Mouse (Mus musculus) bone marrow, adult 2 months (tissue): Measurements from ENCODE around the gene Yif1a. TPM values are rescaled to one million over a fixed set of nuclear protein-coding genes. Genes with fewer than 3 reads are reported as not detected.
A peak's percentile ranks its signal among the peaks of the same experiment; 100 is the strongest.

Experiments used
- H3K27ac ChIP-seq: fragments of 200-500 bp; 2 replicates; pipeline ENCODE4 v1.5.1; 2012; ENCODE audit warnings: low read depth, mild to moderate bottlenecking, control low read depth, inconsistent platforms, low read length; ENCODE audit not compliant: control insufficient read depth, poor library complexity, insufficient read depth
- H3K4me1 ChIP-seq: fragments of 200-500 bp; 2 replicates; pipeline ENCODE4 v1.6.1; 2011; ENCODE audit warnings: low read length; ENCODE audit not compliant: control insufficient read depth, insufficient read depth
- H3K4me3 ChIP-seq: fragments of 200-500 bp; replicated peaks from 2 replicates; pipeline ENCODE3; 2011; ENCODE audit warnings: mild to moderate bottlenecking, low read depth, low read length, control low read depth; ENCODE audit not compliant: control insufficient read depth
- CTCF ChIP-seq: fragments of 200-500 bp; IDR thresholded peaks from 2 replicates; pipeline ENCODE4 v1.5.1; 2011; ENCODE audit warnings: low read length, control low read depth; ENCODE audit not compliant: control insufficient read depth, insufficient read depth
- POLR2A ChIP-seq: fragments of 200-500 bp; IDR thresholded peaks from 2 replicates; pipeline ENCODE4 v1.6.1; 2011; ENCODE audit warnings: low read depth, mild to moderate bottlenecking, control low read depth, low read length, borderline replicate concordance; ENCODE audit not compliant: control insufficient read depth
- WGBS: fragments of 180-500 bp; shearing (Covaris S2); methylation state at CpG from one replicate; pipeline ENCODE4 v1.1.7; 2018; 5-methylcytosine and 5-hydroxymethylcytosine counted together
- polyA plus RNA-seq: library from polyadenylated mRNA; stranded (reverse); fragments of >200 nt; gene quantifications from 2 replicates; pipeline ENCODE4 v1.2.4, GENCODE M21; 2011; ENCODE audit warnings: low replicate concordance; ENCODE audit not compliant: missing spikeins, insufficient read depth, insufficient read length

The Yif1a gene
- polyA plus RNA-seq, 1 experiment, result 15.0 TPM

DNA sequence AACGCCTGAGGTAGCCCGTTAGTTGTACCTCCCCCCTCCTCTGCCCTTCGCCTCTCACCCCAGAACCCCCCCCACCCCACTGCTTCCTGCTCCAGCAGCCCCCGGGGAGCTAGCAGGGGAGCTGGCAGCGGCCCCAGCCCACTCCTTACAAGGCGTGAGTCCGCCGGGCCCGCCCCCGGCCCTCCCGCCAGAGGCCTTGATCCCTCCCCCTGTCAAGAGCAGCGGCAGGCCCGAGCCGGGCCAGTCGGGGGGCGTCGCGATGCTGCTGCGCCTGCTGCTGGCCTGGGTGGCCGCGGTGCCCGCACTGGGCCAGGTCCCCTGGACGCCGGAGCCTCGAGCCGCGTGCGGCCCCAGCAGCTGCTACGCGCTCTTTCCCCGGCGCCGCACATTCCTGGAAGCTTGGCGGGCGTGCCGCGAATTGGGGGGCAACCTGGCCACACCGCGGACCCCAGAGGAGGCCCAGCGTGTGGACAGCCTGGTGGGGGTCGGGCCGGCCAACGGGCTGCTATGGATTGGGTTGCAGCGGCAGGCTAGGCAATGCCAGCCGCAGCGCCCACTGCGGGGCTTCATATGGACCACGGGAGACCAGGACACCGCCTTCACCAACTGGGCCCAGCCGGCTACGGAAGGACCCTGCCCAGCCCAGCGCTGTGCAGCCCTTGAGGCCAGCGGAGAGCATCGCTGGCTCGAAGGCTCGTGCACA, 20.3 kb upstream of the Yif1a start, which contains the start of gene Cd248:
Gene Cd248, plus strand, starts transcription at position 212 of the 703 bp plus-strand sequence.
- Histone ChIP-seq H3K4me3 (no peak within 1 kb of the TSS), H3K4me1 (peaks cover 3% of the 10 kb centered on the region), H3K27ac (peak within 1 kb of the TSS; percentile 28; the same call in 1 of the 2 replicates)
- TF ChIP-seq POLR2A (no peak), CTCF (no peak)
- 6% methylated on average over 56 of the region's 56 CpGs for WGBS

DNA sequence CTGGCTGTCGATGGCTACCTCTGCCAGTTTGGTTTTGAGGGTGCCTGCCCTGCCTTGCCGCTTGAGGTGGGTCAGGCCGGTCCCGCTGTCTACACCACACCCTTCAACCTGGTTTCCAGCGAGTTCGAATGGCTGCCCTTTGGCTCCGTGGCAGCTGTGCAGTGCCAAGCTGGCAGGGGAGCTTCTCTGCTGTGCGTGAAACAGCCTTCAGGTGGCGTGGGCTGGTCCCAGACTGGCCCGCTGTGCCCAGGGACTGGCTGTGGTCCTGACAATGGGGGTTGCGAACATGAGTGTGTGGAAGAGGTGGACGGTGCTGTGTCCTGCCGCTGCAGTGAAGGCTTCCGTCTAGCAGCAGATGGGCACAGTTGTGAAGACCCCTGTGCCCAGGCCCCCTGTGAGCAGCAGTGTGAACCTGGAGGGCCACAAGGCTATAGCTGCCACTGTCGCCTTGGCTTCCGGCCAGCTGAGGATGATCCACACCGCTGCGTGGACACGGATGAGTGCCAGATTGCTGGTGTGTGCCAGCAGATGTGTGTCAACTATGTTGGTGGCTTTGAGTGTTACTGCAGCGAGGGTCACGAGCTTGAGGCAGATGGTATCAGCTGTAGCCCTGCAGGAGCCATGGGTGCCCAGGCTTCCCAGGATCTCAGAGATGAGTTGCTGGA, 19.6 kb upstream of the Yif1a start:
- TF ChIP-seq POLR2A (no peak), CTCF (no peak)
- peaks cover 3% of the 10 kb centered on the region for H3K4me1 ChIP-seq
- no peak overlapping the region for H3K4me3 ChIP-seq

DNA sequence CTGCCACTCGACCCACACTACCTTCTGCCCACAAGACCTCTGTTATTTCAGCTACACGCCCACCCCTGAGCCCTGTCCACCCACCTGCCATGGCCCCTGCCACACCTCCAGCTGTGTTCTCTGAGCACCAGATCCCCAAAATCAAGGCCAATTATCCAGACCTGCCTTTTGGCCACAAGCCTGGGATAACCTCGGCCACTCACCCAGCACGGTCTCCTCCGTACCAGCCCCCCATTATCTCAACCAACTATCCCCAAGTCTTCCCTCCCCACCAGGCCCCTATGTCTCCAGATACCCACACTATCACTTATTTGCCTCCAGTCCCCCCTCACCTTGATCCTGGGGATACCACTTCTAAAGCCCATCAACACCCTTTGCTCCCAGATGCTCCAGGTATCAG, 18.9 kb upstream of the Yif1a start:
- Histone ChIP-seq H3K4me3 (no peak overlapping the region), H3K27ac (no peak overlapping the region), H3K4me1 (peaks cover 3% of the 10 kb centered on the region)
- 83% methylated on average over 5 of the region's 5 CpGs for WGBS
- TF ChIP-seq POLR2A, result no peak
- TF ChIP-seq CTCF, result no peak

More for the DNA sequence above, 19.6 kb upstream of the Yif1a start:
- no peak overlapping the region for H3K27ac ChIP-seq
- 58% methylated on average over 21 of the region's 21 CpGs for WGBS

DNA sequence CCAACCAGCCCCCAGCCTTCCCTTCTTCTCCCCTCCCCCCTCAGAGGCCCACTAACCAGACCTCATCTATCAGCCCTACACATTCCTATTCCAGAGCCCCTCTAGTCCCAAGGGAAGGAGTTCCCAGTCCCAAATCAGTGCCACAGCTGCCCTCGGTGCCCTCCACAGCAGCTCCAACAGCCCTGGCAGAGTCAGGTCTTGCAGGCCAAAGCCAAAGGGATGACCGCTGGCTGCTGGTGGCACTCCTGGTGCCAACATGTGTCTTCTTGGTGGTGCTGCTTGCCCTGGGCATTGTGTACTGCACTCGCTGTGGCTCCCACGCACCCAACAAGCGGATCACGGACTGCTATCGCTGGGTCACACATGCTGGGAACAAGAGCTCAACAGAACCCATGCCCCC, 18.4 kb upstream of the Yif1a start:
- Histone ChIP-seq H3K4me3 (no peak overlapping the region), H3K4me1 (peaks cover 3% of the 10 kb centered on the region), H3K27ac (no peak overlapping the region)
- 94% methylated on average over 7 of the region's 7 CpGs for WGBS
- no peak for TF ChIP-seq CTCF
- no peak for TF ChIP-seq POLR2A

DNA sequence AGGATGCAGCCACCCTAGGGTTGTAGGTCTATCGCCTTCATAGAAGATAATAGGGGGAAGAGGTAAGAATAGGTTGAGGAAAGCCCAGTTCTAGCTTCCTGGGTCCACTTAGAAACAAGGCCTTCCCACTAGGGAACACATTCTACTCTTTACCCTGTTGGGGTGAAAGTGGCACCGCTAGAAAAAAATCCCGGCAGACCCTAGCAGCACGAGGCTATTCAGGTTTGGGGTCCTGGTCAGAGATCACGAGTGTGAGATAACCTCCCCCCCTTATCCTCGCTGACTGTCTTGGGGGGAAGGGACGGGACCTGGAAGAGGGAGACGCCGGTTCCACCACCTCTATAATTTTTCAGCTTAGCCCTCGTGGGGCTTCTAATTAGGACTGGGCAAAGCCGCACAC, 17.3 kb upstream of the Yif1a start:
- peaks cover 3% of the 10 kb centered on the region for H3K4me1 ChIP-seq
- 56% methylated on average over 11 of the region's 11 CpGs for WGBS

DNA sequence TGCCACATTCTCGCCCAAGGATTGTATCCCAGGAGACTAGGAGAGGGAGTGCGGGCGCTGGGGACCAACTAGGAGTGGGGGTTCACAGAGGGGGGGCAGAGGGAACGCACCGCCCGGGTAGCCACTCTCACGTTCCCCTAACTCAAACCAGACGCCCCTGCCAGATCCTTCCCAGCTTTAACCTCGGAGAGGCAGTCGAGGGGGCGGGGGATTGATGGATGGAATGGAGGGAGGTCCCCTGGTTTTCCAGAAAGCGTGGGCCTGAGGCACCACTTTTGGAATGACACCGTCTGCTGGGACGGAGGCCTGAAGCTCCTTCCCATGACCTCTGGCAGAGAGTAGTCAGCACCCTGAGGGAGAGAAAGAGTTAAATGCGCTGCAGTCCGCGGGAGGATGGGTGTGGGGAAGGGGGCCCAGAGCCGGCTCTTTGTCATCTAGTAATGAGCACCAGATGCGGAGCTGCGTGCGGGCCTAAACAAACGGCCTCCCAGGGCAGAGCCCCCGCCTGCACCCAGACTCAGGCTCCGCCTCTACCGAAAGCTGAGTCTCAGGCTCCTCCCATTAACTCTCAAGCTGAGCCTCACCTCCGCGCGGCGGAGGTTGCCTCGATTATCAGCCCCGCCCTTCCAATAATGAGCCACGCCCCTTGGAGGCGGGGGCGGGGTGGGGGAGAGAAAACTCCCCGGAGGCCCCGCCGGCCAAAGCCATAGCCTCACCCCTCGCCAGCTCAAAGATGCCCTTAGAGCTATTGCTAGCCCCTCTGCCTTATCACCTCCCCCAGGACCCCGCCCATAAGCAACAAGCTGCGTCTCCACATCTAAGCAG, 16.6 kb upstream of the Yif1a start:
- WGBS, result 8% methylated on average over 40 of the region's 40 CpGs
- Histone ChIP-seq H3K4me3 (peak overlapping the region; percentile 45), H3K4me1 (peaks cover 3% of the 10 kb centered on the region), H3K27ac (no peak overlapping the region)
- no peak for TF ChIP-seq POLR2A
- no peak for TF ChIP-seq CTCF

More for the DNA sequence above, 17.3 kb upstream of the Yif1a start:
- Histone ChIP-seq H3K27ac (no peak overlapping the region), H3K4me3 (no peak overlapping the region)
- no peak for TF ChIP-seq CTCF
- TF ChIP-seq POLR2A, result no peak

DNA sequence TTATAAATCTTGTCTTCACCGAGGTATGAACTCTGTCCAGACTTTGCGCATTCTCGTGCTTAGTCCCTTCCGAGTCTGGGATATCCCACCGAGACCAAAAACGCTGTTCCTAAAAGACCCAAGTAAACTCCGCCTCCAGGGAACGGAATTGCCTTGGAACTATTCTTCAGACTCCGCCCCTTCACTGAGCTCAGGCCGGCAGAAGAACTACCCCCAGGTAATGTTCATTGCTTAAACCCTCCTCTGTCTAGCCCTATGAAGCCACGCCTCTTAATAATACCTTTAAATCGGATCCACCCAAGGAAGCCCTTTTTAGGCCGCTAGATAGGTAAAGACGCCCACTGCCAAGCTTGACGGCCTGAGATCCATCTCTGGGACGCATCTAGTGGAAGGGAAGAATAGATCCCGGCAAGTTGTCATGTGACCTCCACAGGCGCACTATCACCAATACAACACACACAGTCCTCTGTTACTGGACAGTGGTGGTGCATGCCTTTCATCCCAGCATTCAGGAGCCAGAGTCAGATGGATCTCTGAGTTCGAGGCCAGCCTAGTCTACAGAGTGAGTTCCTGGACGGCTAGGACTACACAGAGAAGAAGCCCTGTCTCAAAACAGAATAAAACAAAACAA, 15.8 kb upstream of the Yif1a start:
- TF ChIP-seq CTCF (no peak), POLR2A (no peak)
- Histone ChIP-seq H3K4me3 (peak overlapping the region; percentile 45), H3K27ac (no peak overlapping the region), H3K4me1 (peaks cover 3% of the 10 kb centered on the region)
- 6% methylated on average over 20 of the region's 20 CpGs for WGBS
